Mouse (Mus musculus) spleen, adult 2 months (tissue): ENCODE measurements at regions not wholly inside any gene's neighbourhood (a gene's known extent, or its start where the extent isn't known, plus 50 kb on each side); places are given as distances from the start of the nearest gene placed in this dataset.

Source experiments
- DNase-seq, 2 experiments: peaks; one replicate each; pipeline versions ENCODE4 v3.0.0 to v3.0.0-alpha.2; 2012 to 2021; ENCODE audit warnings: low spot score in 2 of 2, low read depth in 1 of 2
- H3K27ac ChIP-seq: fragments of 200-500 bp; 2 replicates; pipeline ENCODE4 v1.5.1; 2012; ENCODE audit warnings: low read length, inconsistent platforms; ENCODE audit not compliant: insufficient read depth
- H3K27me3 ChIP-seq: fragments of 200-500 bp; 2 replicates; pipeline ENCODE4 v1.6.1; 2012; ENCODE audit warnings: mild to moderate bottlenecking, moderate library complexity, low read length, inconsistent platforms; ENCODE audit not compliant: control insufficient read depth, insufficient read depth
- H3K36me3 ChIP-seq: fragments of 200-500 bp; 2 replicates; pipeline ENCODE4 v1.6.1; 2012; ENCODE audit warnings: mild to moderate bottlenecking, low read length, inconsistent platforms; ENCODE audit not compliant: control insufficient read depth, insufficient read depth
- H3K4me1 ChIP-seq: fragments of 200-500 bp; 2 replicates; pipeline ENCODE4 v1.6.1; 2011; ENCODE audit warnings: inconsistent platforms; ENCODE audit not compliant: control insufficient read depth, insufficient read depth, insufficient read length
- H3K4me3 ChIP-seq: fragments of 200-500 bp; 2 replicates; pipeline ENCODE4 v1.5.1; 2011; ENCODE audit warnings: mild to moderate bottlenecking, inconsistent platforms; ENCODE audit not compliant: insufficient read depth, insufficient read length; ENCODE audit errors: extremely low read depth
- CTCF ChIP-seq: fragments of 200-500 bp; IDR thresholded peaks from 2 replicates; pipeline ENCODE4 v1.5.1; 2011; ENCODE audit warnings: mild to moderate bottlenecking, inconsistent platforms; ENCODE audit not compliant: insufficient read depth, insufficient read length, insufficient replicate concordance; ENCODE audit errors: extremely low read depth
- POLR2A ChIP-seq: fragments of 200-500 bp; IDR thresholded peaks from 2 replicates; pipeline ENCODE4 v1.6.1; 2011; ENCODE audit warnings: low read depth, low read length, inconsistent platforms
- WGBS: fragments of 180-500 bp; shearing (Covaris S2); methylation state at CpG from one replicate; pipeline ENCODE4 v1.1.7; 2018; 5-methylcytosine and 5-hydroxymethylcytosine counted together

DNA sequence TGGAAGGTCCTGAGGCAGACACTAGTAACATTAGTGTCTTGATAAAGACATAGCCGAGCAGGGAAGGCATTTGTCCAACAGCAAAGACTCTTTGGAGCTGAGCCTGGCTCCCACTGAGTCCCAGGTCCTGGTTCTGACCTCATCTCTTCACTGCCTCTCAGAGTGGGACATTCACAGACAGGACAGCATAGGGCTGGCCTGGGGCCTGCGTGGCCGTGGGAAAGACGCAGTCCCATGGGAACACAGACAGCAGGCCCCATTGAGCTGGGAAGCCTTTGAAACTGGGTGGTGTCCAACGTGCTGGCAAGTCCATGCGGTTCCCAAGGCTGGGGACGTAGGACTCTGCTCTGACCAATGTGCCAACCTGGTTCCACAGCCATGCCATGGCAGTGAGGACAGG, 97.5 kb upstream of the 1700021F07Rik start:
- Histone ChIP-seq H3K27ac (no peak overlapping the region), H3K27me3 (no peaks in the 10 kb centered on the region), H3K4me3 (no peak overlapping the region), H3K36me3 (no peaks in the 10 kb centered on the region), H3K4me1 (no peaks in the 10 kb centered on the region; the same call in 1 of the 2 replicates)
- no peak for DNase-seq
- 87% methylated on average over 7 of the region's 7 CpGs for whole genome bisulfite sequencing
- TF ChIP-seq POLR2A, result no peak
- TF ChIP-seq CTCF, result no peak

DNA sequence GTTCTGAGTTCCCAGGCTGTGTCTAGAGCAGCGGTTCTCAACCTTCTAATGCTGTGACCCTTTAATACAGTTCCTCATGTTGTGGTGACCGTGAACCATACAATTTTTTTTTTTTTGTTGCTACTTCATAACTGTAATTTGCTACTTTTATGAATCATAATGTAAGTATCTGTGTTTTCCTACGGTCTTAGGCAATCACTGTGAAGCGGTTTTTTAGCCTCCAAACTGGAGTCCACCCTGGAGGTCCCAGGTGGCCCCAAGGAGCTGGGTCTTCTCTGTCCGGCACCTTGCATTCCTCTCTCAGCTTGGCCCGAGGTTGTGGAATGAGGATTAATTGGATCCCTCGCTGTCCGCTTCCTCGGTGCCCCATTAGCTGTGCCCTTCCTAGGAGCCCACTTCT, 96.6 kb upstream of the 1700021F07Rik start:
- Histone ChIP-seq H3K27ac (no peak overlapping the region), H3K36me3 (no peaks in the 10 kb centered on the region), H3K4me3 (no peak overlapping the region), H3K4me1 (no peaks in the 10 kb centered on the region; the same call in 1 of the 2 replicates), H3K27me3 (no peaks in the 10 kb centered on the region)
- TF ChIP-seq POLR2A, result no peak
- no peak for TF ChIP-seq CTCF
- WGBS, result 94% methylated on average over 9 of the region's 9 CpGs
- DNase-seq, result no peak

- no peaks in the 10 kb centered on the region; the same call in 1 of the 2 replicates for H3K4me1 ChIP-seq
- 70% methylated on average over 16 of the region's 16 CpGs for WGBS
- H3K27ac ChIP-seq, result no peak overlapping the region
Observed at GRCm38 (mm10) chr2:173426191-173427065, 96.0 kb upstream of the 1700021F07Rik start.

GRCm38 (mm10) chr2:173427888-173428450, 94.4 kb upstream of the 1700021F07Rik start:
- no peaks in the 10 kb centered on the region for H3K4me1 ChIP-seq
- no peak overlapping the region for H3K4me3 ChIP-seq
- no peaks in the 10 kb centered on the region for H3K27me3 ChIP-seq
- no peak for TF ChIP-seq POLR2A
- TF ChIP-seq CTCF, result no peak
- no peak overlapping the region for H3K27ac ChIP-seq
- H3K36me3 ChIP-seq, result no peaks in the 10 kb centered on the region
- no peak for DNase-seq
- 95% methylated on average over 10 of the region's 10 CpGs for WGBS

More at GRCm38 (mm10) chr2:173426191-173427065, 96.0 kb upstream of the 1700021F07Rik start:
- H3K36me3 ChIP-seq, result no peaks in the 10 kb centered on the region
- no peak for DNase-seq
- no peaks in the 10 kb centered on the region for H3K27me3 ChIP-seq
- H3K4me3 ChIP-seq, result no peak overlapping the region
- no peak for TF ChIP-seq CTCF

- no peaks in the 10 kb centered on the region for H3K36me3 ChIP-seq
Observed at GRCm38 (mm10) chr2:173431841-173432240, 90.5 kb upstream of the 1700021F07Rik start.

DNA sequence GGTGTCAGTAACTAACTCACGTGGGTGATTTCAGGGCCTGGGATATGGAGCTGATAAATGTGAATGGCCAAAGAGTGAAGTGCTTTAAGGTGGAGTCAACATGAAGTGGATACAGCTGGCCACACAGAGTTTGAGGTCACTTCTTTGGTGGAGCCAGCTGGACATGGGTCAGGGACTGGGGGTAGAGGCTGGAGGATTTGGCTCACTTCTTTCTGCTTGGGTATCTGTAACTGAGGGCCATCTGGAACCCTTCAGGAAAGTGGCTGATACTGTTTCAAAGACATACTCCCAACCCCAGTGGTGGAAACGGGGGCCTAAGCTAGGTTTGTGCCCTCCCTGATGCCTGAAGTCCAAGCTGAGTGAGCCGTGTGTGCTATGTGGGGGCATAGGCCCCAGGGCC, 90.1 kb upstream of the 1700021F07Rik start:
- Histone ChIP-seq H3K27ac (no peak overlapping the region), H3K36me3 (no peaks in the 10 kb centered on the region), H3K4me1 (peaks cover 5% of the 10 kb centered on the region), H3K4me3 (no peak overlapping the region), H3K27me3 (no peaks in the 10 kb centered on the region)
- 81% methylated on average over 3 of the region's 3 CpGs for WGBS
- TF ChIP-seq POLR2A (no peak), CTCF (no peak)
- no peak for DNase-seq

More at GRCm38 (mm10) chr2:173431841-173432240, 90.5 kb upstream of the 1700021F07Rik start:
- TF ChIP-seq CTCF (no peak), POLR2A (no peak)
- H3K4me1 ChIP-seq, result peaks cover 5% of the 10 kb centered on the region
- H3K27me3 ChIP-seq, result no peaks in the 10 kb centered on the region
- no peak overlapping the region for H3K27ac ChIP-seq
- no peak for DNase-seq
- WGBS, result 60% methylated on average over 5 of the region's 5 CpGs
- H3K4me3 ChIP-seq, result no peak overlapping the region
